Mouse (Mus musculus) ovary, postnatal 36 days (tissue): ENCODE data around the gene Gm5294.

Experiments
- DNase-seq: peaks from one replicate; pipeline ENCODE4 v3.0.0; 2022; ENCODE audit warnings: low spot score, mixed read lengths

The Gm5294 gene

DNA sequence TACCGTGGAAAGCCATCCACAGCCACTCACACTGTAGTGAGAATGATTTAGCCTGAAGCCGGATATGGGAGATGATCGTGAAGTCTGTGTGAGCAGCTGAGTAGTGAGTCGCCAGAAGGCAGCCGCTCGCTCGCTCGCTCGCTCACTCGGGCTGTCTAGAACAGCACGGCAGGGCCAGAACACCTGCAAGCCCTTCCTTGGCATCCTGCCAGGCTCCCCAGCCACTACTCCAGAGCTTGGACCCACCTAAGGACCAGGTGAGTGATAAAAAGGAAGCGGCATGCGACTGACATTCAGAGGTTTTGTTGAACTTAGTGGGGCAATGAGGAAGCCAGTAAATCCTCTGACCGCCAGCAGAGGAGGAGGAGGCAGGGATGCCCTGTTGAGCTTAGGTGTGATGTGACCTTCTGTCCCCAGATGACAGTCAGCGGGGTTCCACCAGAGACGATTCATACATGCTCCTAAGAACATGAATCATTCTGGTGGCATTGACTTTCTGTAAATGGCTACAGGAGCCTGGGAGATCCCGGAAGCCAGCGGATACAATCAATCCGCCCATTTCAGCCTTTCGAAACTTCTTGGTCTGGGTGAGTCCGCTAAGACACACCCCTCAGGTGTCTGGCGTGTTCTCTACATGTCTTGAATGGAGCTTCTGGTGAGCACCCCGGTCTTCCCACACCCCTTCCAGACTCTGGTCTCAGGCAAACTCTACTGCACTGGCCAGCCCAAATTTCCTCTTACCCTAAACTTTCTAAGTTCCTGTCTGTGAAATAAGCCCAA is 30.0 kb downstream of the Gm5294 start:
- DNase-seq = no peak

DNA sequence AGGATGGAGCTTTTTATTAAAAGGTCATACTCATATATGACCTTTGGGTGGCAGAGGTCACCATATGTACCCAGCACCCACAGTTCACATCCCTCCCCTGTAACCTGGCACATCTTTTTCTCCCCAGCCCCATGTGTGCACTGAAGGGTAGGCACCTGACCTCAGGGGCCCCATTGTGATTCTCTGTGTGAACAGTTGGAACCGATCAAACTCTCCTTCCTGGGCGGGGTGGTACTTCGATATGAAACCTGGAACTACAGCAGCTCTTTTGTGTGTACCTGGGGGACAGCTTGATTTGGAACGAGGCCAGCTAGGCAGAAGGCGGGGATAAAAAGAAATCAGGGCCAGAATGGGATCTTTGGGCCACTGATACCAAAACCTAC is 30.6 kb downstream of the Gm5294 start:
- no peak for DNase-seq

- no peak for DNase-seq
Measured at GRCm38 (mm10) chr5:138851296-138851780, 31.5 kb downstream of the Gm5294 start.

DNA sequence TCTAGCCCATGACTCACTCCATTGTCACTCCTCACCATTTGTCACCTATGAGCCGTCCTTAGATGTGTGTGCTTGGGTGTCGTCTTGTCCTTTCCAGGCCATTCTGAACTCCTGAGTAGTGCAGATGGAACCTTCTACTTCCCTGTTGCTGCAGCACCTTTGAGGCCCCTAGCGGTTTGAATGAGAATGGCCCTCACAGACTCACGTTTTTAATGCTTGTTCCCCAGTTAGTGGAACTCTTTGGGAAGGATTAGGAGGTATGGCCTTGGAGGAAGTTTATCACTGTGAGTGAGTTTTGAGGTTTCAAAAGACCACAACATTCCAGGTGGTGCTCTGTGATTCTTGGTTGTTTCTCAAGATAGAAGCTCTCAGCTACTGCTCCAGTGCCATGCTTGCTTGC is 32.3 kb downstream of the Gm5294 start:
- DNase-seq = no peak

DNA sequence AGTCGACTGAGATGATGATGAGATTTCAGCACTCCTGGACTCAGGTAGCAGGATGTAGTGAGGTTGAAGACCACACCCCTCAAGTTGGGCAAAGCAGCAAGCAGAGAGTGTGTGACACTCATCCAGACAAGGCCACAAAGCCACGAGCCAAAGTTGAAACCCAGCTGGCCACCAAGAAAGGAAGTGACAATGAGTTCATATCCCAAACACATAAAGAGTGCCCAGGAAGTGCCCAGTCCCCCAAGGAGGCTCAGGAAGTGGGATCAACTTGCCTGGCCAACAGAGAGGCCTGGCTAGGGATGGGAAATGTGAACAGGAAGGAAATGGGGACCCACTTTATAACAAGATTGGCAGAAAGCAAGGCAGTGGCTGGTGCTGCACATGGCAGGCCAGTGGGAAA is 33.5 kb downstream of the Gm5294 start:
- no peak for DNase-seq

- peak; percentile 80 for DNase-seq
Measured at GRCm38 (mm10) chr5:138857010-138857617, 37.2 kb downstream of the Gm5294 start.

DNA sequence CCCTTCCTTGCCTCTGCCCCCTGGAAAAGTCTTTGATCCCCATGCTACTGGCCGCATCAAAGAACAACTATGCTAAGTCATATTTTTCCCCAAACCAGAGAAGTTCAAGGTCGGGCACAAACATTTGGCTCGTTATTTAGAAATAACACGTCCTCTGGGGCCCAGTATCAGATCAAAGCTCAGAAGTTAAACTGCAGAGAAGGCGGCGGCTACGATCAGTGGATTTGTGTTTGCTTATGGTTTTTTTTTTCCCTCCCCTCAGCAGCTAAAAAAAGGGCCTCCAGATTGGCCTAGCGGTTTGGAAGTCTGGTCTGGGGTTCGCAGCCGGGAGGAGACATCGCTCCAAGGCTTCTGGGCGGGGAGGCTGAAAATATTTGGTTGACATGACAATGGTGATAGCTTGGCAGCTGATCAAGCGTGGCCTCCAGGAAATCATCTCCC is 38.0 kb downstream of the Gm5294 start:
- peak; percentile 52 for DNase-seq

- no peak for DNase-seq
Measured at GRCm38 (mm10) chr5:138863681-138864146, 43.8 kb downstream of the Gm5294 start.

- no peak for DNase-seq
Measured at GRCm38 (mm10) chr5:138864166-138864565, 44.3 kb downstream of the Gm5294 start.

DNA sequence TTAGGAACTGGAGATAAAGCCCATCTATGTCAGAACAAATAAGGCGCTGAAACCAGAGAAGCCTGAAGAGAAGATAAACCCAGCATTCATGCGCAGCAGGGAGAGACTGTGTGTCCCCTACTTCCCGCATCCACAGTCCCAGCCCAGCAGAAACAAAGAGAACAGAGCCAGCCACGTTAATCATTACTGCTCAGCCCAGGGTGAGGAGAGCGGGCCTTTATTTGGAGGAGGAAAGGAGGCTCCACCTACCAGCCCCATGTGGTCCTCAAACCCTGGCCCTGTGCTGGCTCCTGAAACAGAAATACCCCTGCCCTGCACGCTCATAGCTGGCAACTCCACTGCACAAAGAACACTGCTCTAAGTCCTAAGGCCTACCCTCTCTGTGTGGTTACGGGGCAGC is 45.0 kb downstream of the Gm5294 start:
- no peak for DNase-seq

DNA sequence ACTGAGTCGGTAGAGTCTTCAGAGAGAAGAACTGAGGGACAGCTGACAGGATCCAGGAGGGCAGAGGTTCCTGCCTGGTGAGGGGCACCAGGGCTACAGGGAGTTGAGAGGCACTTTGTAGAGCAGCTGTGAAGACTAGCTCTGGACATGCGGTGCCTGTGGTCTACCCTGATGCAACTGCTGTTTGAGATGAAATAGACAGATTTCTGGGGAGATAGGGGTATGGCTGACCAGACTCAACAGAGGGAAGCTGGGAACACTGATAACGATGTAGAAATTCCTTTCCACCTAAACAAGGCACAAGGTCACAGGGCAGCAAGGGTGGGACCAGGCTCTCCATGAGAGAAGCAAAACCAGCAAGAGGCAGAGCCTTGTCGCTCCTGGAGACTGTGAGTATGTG is 45.8 kb downstream of the Gm5294 start:
- no peak for DNase-seq
